Mouse (Mus musculus) spleen, adult 2 months (tissue): ENCODE results near the gene Gm49342.
"Not testable (repeated sequence)": the region's sequence is repeated elsewhere in the genome, so short reads cannot be mapped to it uniquely, and the experiment has no call there.

ENCODE experiments used
- CTCF ChIP-seq: fragments of 200-500 bp; IDR thresholded peaks from 2 replicates; pipeline ENCODE4 v1.5.1; 2011; ENCODE audit warnings: mild to moderate bottlenecking, inconsistent platforms; ENCODE audit not compliant: insufficient read depth, insufficient read length, insufficient replicate concordance; ENCODE audit errors: extremely low read depth
- POLR2A ChIP-seq: fragments of 200-500 bp; IDR thresholded peaks from 2 replicates; pipeline ENCODE4 v1.6.1; 2011; ENCODE audit warnings: low read depth, low read length, inconsistent platforms

DNA sequence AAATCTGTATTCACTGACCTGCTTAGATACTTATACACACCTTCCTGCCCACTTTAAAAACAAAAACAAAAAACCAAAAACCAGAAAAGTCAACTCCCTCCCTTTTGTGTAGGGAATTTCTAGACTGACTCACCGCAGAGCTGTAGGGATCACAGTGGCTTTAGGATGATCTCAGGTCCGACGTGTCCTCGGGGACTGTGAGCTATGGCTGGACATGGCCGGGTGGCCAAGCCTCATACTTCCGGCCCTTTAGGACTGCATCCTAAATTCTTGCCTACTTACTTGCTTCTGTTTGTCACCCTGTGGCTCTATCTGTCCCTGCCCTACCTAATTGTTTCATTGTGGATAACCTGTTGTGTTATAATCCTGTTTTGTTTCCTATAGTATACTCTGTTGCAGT, 12.4 kb downstream of the Gm49342 start:
- not testable (repeated sequence) for TF ChIP-seq POLR2A, CTCF
